Mouse (Mus musculus) embryonic facial prominence, embryonic 15.5 days (tissue): ENCODE data around the gene Tmod3. TPM values are rescaled to one million over a fixed set of nuclear protein-coding genes. Genes with fewer than 3 reads are reported as not detected.

Source experiments
- ATAC-seq: fragments of 200-750 bp; cut with Nextera tagmentation; 2 replicates; pipeline ENCODE4 v1.8.0; 2017; ENCODE audit warnings: low read depth, moderate TSS enrichment; ENCODE audit not compliant: insufficient number of reproducible peaks, low FRiP score, low TSS enrichment
- H3K27ac ChIP-seq: fragments of 300-500 bp; sonication (generic); replicated peaks from 2 replicates; pipeline ENCODE4 v1.5.1; 2015; ENCODE audit warnings: mild to moderate bottlenecking, inconsistent platforms
- H3K27me3 ChIP-seq: fragments of 300-500 bp; sonication (generic); 2 replicates; pipeline ENCODE4 v1.6.1; 2015; ENCODE audit warnings: inconsistent platforms
- H3K36me3 ChIP-seq: fragments of 300-500 bp; sonication (generic); 2 replicates; pipeline ENCODE4 v1.6.1; 2015; ENCODE audit warnings: mild to moderate bottlenecking, inconsistent platforms
- H3K4me1 ChIP-seq: fragments of 300-500 bp; sonication (generic); 2 replicates; pipeline ENCODE4 v1.6.1; 2015; ENCODE audit warnings: inconsistent platforms
- H3K4me2 ChIP-seq: fragments of 300-500 bp; sonication (generic); replicated peaks from 2 replicates; pipeline ENCODE4 v1.6.1; 2015; ENCODE audit warnings: mild to moderate bottlenecking, inconsistent platforms
- H3K4me3 ChIP-seq: fragments of 300-500 bp; sonication (generic); replicated peaks from 2 replicates; pipeline ENCODE4 v1.5.1; 2015; ENCODE audit warnings: mild to moderate bottlenecking, inconsistent platforms
- H3K9ac ChIP-seq: fragments of 300-500 bp; sonication (generic); 2 replicates; pipeline ENCODE4 v1.6.1; 2015; ENCODE audit warnings: inconsistent platforms
- H3K9me3 ChIP-seq: fragments of 300-500 bp; sonication (generic); replicated peaks from 2 replicates; pipeline ENCODE4 v1.6.1; 2016; ENCODE audit warnings: inconsistent platforms
- WGBS: fragments of 180-500 bp; shearing (Covaris S2); methylation state at CpG from one replicate; pipeline ENCODE4 v1.1.7; 2015; 5-methylcytosine and 5-hydroxymethylcytosine counted together
- polyA plus RNA-seq: library from polyadenylated mRNA; unstranded; fragments of >200 nt; fragmentation: Nextera tagmentation; extraction: Ambion mirVana; gene quantifications from 2 replicates; pipeline ENCODE4 v1.2.1, GENCODE M21; 2015

Tmod3 gene
- polyA plus RNA-seq, 1 experiment from 2014 or later, result 131 TPM

GRCm38 (mm10) chr9:75455684-75456083 lies 103.8 kb downstream of the Tmod3 start:
- H3K36me3 ChIP-seq, result peaks cover 94% of the 10 kb centered on the region

GRCm38 (mm10) chr9:75453994-75454393 lies 105.5 kb downstream of the Tmod3 start:
- Histone ChIP-seq H3K4me1 (no peaks in the 10 kb centered on the region), H3K36me3 (peaks cover 89% of the 10 kb centered on the region), H3K9ac (no peak overlapping the region), H3K27me3 (no peaks in the 10 kb centered on the region), H3K4me3 (no peak overlapping the region), H3K4me2 (no peak overlapping the region), H3K9me3 (no peaks in the 10 kb centered on the region), H3K27ac (peak overlapping the region; percentile 11; the same call in 1 of the 2 replicates)
- 76% methylated on average over 2 of the region's 2 CpGs for WGBS
- ATAC-seq, result no peak

More at GRCm38 (mm10) chr9:75455684-75456083, 103.8 kb downstream of the Tmod3 start:
- H3K4me3 ChIP-seq, result no peak overlapping the region
- no peak overlapping the region for H3K9ac ChIP-seq
- no peaks in the 10 kb centered on the region for H3K27me3 ChIP-seq
- no peaks in the 10 kb centered on the region for H3K4me1 ChIP-seq
- 64% methylated on average over 10 of the region's 10 CpGs for WGBS
- H3K4me2 ChIP-seq, result no peak overlapping the region
- ATAC-seq, result no peak
- H3K9me3 ChIP-seq, result no peaks in the 10 kb centered on the region
- no peak overlapping the region for H3K27ac ChIP-seq

GRCm38 (mm10) chr9:75448021-75448420 lies 111.4 kb downstream of the Tmod3 start:
- H3K27ac ChIP-seq, result no peak overlapping the region
- H3K4me1 ChIP-seq, result peaks cover under 1% of the 10 kb centered on the region
- 52% methylated on average over 3 of the region's 3 CpGs for WGBS
- H3K27me3 ChIP-seq, result no peaks in the 10 kb centered on the region
- no peak for ATAC-seq
- no peak overlapping the region for H3K4me3 ChIP-seq
- H3K9ac ChIP-seq, result no peak overlapping the region
- H3K4me2 ChIP-seq, result no peak overlapping the region
- H3K36me3 ChIP-seq, result peaks cover 73% of the 10 kb centered on the region
- H3K9me3 ChIP-seq, result no peaks in the 10 kb centered on the region

Other genes starting within 250 kb of the Tmod3 start
- gene Bcl2l10, start 211.9 kb downstream of the Tmod3 start, polyA plus RNA-seq, result not detected in 2 replicates
- gene Mapk6, start 149.7 kb downstream of the Tmod3 start, polyA plus RNA-seq, result 58.1 and 60.2 TPM in 2 replicates
- 40.1 and 41.5 TPM in 2 replicates for gene Leo1, start 118.1 kb downstream of the Tmod3 start, polyA plus RNA-seq
- 21.8 and 23.7 TPM in 2 replicates for gene Tmod2, start 51.7 kb upstream of the Tmod3 start, polyA plus RNA-seq
- gene Lysmd2, start 66.1 kb upstream of the Tmod3 start, polyA plus RNA-seq, result 49.2 TPM in 2 replicates
- gene Scg3, start 124.4 kb upstream of the Tmod3 start, polyA plus RNA-seq, result 1.8 and 4.1 TPM in 2 replicates
- 7.3 and 9.4 TPM in 2 replicates for gene Bmp5, start 215.7 kb upstream of the Tmod3 start, polyA plus RNA-seq